Mouse (Mus musculus) liver, embryonic 11.5 days (tissue): Measurements from ENCODE around the gene Ccdc190. TPM values are rescaled to one million over a fixed set of nuclear protein-coding genes. Genes with fewer than 3 reads are reported as not detected.

Source experiments
- ATAC-seq: fragments of 200-750 bp; cut with Nextera tagmentation; replicated peaks from 2 replicates; pipeline ENCODE4 v1.8.0; 2017; ENCODE audit warnings: moderate number of reproducible peaks, mild to moderate bottlenecking, moderate TSS enrichment, moderate library complexity; ENCODE audit not compliant: low FRiP score
- DNase-seq: peaks from one replicate; pipeline ENCODE4 v3.0.0-alpha.2; 2017; ENCODE audit warnings: low spot score
- H3K27ac ChIP-seq: fragments of 300-500 bp; sonication (generic); 2 replicates; pipeline ENCODE4 v1.5.1; 2014; ENCODE audit warnings: mild to moderate bottlenecking, low read depth, low read length, control low read depth
- H3K27me3 ChIP-seq: fragments of 300-500 bp; sonication (generic); replicated peaks from 2 replicates; pipeline ENCODE4 v1.6.1; 2014; ENCODE audit warnings: low read length, mixed read lengths; ENCODE audit not compliant: control insufficient read depth, insufficient read depth
- H3K36me3 ChIP-seq: fragments of 300-500 bp; sonication (generic); 2 replicates; pipeline ENCODE4 v1.6.1; 2014; ENCODE audit warnings: mild to moderate bottlenecking, low read length, moderate library complexity, mixed read lengths; ENCODE audit not compliant: control insufficient read depth, insufficient read depth
- H3K4me1 ChIP-seq: fragments of 300-500 bp; sonication (generic); replicated peaks from 2 replicates; pipeline ENCODE4 v1.6.1; 2014; ENCODE audit warnings: low read length, mixed read lengths; ENCODE audit not compliant: control insufficient read depth, insufficient read depth
- H3K4me2 ChIP-seq: fragments of 300-500 bp; sonication (generic); 2 replicates; pipeline ENCODE4 v1.6.1; 2014; ENCODE audit warnings: mild to moderate bottlenecking, control low read depth, moderate library complexity
- H3K4me3 ChIP-seq: fragments of 300-500 bp; sonication (generic); 2 replicates; pipeline ENCODE4 v1.5.1; 2014; ENCODE audit warnings: low read depth, low read length, control low read depth
- H3K9ac ChIP-seq: fragments of 300-500 bp; sonication (generic); 2 replicates; pipeline ENCODE4 v1.6.1; 2014; ENCODE audit warnings: low read depth, low read length, control low read depth
- H3K9me3 ChIP-seq: fragments of 300-500 bp; sonication (generic); 2 replicates; pipeline ENCODE4 v1.6.1; 2016; ENCODE audit warnings: low read length, inconsistent platforms, mixed read lengths; ENCODE audit not compliant: control insufficient read depth
- WGBS: fragments of 180-500 bp; shearing (Covaris S2); extraction: QIAGEN DNeasy Blood & Tissue Kit; methylation state at CpG from one replicate; pipeline ENCODE4 v1.1.7; 2014; 5-methylcytosine and 5-hydroxymethylcytosine counted together
- polyA plus RNA-seq: library from polyadenylated mRNA; unstranded; fragments of >200 nt; fragmentation: Nextera tagmentation; extraction: Ambion mirVana; gene quantifications from 2 replicates; pipeline ENCODE4 v1.2.1, GENCODE M21; 2014

Ccdc190 gene
- polyA plus RNA-seq, 1 experiment from 2014 or later: not detected

DNA sequence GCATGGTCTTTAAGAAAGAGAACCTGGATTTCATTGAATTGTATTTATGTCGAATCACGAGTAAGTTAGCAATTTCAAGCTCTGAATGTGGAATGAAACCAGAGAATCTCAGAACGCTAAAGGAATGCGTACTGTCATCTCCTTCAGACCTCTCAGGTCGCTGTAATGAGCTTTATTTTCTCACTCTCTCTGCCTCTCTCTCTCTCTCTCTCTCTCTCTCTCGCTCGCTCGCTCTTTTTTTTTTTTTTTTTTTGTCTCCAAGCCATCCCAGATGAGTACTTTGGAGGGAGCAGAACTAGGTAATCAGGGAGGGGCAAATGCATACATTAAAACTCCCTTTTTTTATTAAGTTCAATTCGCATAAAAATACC lies 41.1 kb downstream of the Ccdc190 start:
- WGBS: under 1% methylated on average over 8 of the region's 9 CpGs
- Histone ChIP-seq H3K27me3 (no peaks in the 10 kb centered on the region), H3K4me2 (peak overlapping the region; percentile 88), H3K9me3 (no peaks in the 10 kb centered on the region), H3K36me3 (no peaks in the 10 kb centered on the region; the same call in 1 of the 2 replicates), H3K4me3 (peak overlapping the region; percentile 73), H3K4me1 (peaks cover 10% of the 10 kb centered on the region; the same call in 1 of the 2 replicates), H3K27ac (peak overlapping the region; percentile 45; the same call in 1 of the 2 replicates), H3K9ac (peak overlapping the region; percentile 60)
- ATAC-seq: peak; percentile 50
- no peak for DNase-seq

DNA sequence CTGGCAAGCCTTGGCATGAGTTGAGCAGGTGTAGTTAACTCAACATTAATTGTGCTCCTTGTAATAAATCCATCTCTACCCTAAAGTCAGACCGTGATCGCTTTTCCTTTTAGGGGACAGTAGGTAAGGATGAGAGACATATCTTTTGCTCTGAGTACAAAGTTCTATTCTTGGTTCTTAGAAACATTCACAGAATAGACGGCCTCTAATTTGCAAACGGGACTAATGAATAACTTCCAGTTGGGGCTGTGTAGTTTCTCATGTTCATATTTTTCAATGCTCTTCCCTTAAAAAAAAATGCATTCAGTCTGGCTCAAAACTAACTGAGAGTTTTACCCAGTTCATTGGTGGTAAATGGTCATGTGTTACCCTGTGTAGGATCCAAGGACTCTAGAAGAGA lies 42.5 kb downstream of the Ccdc190 start:
- H3K4me1 ChIP-seq: peaks cover 10% of the 10 kb centered on the region; the same call in 1 of the 2 replicates
- no peak overlapping the region for H3K27ac ChIP-seq
- DNase-seq (no peak), ATAC-seq (no peak)
- H3K4me3 ChIP-seq: no peak overlapping the region
- H3K36me3 ChIP-seq: no peaks in the 10 kb centered on the region
- H3K9ac ChIP-seq: no peak overlapping the region
- H3K9me3 ChIP-seq: no peaks in the 10 kb centered on the region
- H3K4me2 ChIP-seq: no peak overlapping the region
- WGBS: 89% methylated on average over 4 of the region's 4 CpGs
- no peaks in the 10 kb centered on the region for H3K27me3 ChIP-seq

DNA sequence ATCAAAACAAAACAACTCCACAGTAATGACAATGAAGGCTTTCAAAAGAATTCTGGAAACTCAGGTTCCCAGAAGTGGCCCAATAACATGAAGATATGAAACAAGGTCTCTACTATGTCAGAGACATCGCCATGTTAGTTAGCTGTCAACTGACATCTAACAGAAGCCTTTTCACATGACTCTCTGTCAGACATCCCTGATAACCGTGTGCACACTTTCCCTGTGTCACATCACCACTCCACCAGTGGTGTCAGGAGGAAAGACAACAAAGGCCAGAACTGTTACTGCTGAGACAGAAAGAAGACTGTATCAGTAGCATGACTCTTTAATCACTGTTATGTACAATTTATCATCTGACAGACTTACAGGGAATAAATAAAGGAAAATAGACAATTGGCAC lies 43.5 kb downstream of the Ccdc190 start:
- 67% methylated on average over 2 of the region's 2 CpGs for WGBS
- DNase-seq: no peak
- no peak for ATAC-seq
- Histone ChIP-seq H3K4me1 (peaks cover 10% of the 10 kb centered on the region; the same call in 1 of the 2 replicates), H3K4me3 (no peak overlapping the region), H3K9me3 (no peaks in the 10 kb centered on the region), H3K27me3 (no peaks in the 10 kb centered on the region), H3K9ac (no peak overlapping the region), H3K4me2 (no peak overlapping the region), H3K36me3 (no peaks in the 10 kb centered on the region), H3K27ac (no peak overlapping the region)

DNA sequence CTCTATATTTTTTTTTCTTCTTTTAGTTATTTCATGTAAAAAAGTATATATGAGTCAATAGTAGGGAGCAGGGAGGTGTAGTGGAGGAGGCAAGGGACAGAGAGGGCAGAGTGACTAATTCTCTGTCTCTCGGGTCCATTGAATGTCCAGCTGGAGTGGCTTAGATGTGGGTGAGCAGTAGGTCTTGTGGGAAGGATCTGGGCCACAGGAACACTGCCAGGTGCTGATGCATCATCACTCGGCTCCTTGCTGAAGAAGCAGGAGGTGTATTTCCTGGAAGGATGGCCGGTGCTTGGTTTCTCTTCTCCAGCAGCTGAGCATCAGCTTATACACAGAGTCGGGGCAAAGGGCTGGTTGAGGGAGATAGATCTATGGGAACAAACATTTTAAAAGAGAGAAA lies 49.2 kb downstream of the Ccdc190 start:
- ATAC-seq: no peak
- Histone ChIP-seq H3K4me1 (no peaks in the 10 kb centered on the region), H3K27ac (no peak overlapping the region), H3K4me3 (no peak overlapping the region), H3K9me3 (no peaks in the 10 kb centered on the region), H3K27me3 (no peaks in the 10 kb centered on the region), H3K36me3 (no peaks in the 10 kb centered on the region), H3K4me2 (no peak overlapping the region), H3K9ac (no peak overlapping the region)
- no peak for DNase-seq
- WGBS: 81% methylated on average over 4 of the region's 4 CpGs

Other genes starting within 250 kb of the Ccdc190 start
- 0.95 and 1.4 TPM in 2 replicates for gene Rgs4, start 181.0 kb upstream of the Ccdc190 start, polyA plus RNA-seq
- 12.1 and 14.7 TPM in 2 replicates for gene Hsd17b7, start 40.6 kb downstream of the Ccdc190 start, polyA plus RNA-seq
- 7.1 and 9.8 TPM in 2 replicates for gene Ddr2, start 182.1 kb downstream of the Ccdc190 start, polyA plus RNA-seq
- 59.6 and 60.0 TPM in 2 replicates for gene Uap1, start 246.3 kb downstream of the Ccdc190 start, polyA plus RNA-seq